In genomic region chr6:41727989-41728609, GRCm38 (mm10) we compare ENCODE assay signal across 13 mouse cellular contexts. TPM values are rescaled to one million over a fixed set of nuclear protein-coding genes. Genes with fewer than 3 reads are reported as not detected.
DNase-seq lines count a peak whose midpoint lies in the region; ATAC-seq and TF ChIP-seq lines count a peak whose summit lies in the region.
"Had no signal": no experiment of that assay in that cellular context is flagged by ENCODE, and none has a peak within 500 bp of the region (broad histone marks: within the 10 kb centered on the region; RNA-seq: fewer than 3 reads in every experiment).

No protein-coding gene starts in this region.

- 77% methylated on average over 1 of the region's 1 CpGs for WGBS in intestine, postnatal 0 days
- 84% methylated on average over 1 of the region's 1 CpGs for WGBS in intestine, embryonic 15.5 days
- 74% methylated on average over 1 of the region's 1 CpGs for WGBS in liver, embryonic 11.5 days
- 71% methylated on average over 1 of the region's 1 CpGs for WGBS in thymus, adult 2 months

- no peaks in the 10 kb centered on the region for H3K36me3 ChIP-seq in intestine, postnatal 0 days (ENCODE audit: control insufficient read depth, insufficient read depth)
- no peaks in the 10 kb centered on the region for H3K36me3 ChIP-seq in intestine, embryonic 15.5 days
- no peaks in the 10 kb centered on the region for H3K36me3 ChIP-seq in MEL (ENCODE audit: control insufficient read depth in 1 of 2, insufficient read depth in 2 of 2, low read length in 2 of 2)
- no peaks in the 10 kb centered on the region for H3K36me3 ChIP-seq in liver, embryonic 11.5 days (ENCODE audit: control insufficient read depth, insufficient read depth, low read length)
- no peaks in the 10 kb centered on the region for H3K36me3 ChIP-seq in thymus, adult 2 months (ENCODE audit: control insufficient read depth, insufficient read depth, low read length)
- H3K36me3 ChIP-seq: heart, embryonic 13.5 days; hindbrain, embryonic 15.5 days had no signal

- H3K4me2 ChIP-seq in intestine, postnatal 0 days (replicated peaks; ENCODE audit: low read depth), result no peak overlapping the region
- no peak overlapping the region for H3K4me2 ChIP-seq in intestine, embryonic 15.5 days (replicated peaks)
- H3K4me2 ChIP-seq in liver, embryonic 11.5 days, result no peak overlapping the region
- H3K4me2 ChIP-seq: heart, embryonic 13.5 days; hindbrain, embryonic 15.5 days had no signal

- DNase-seq in MEL (ENCODE audit: low read depth, low spot score), result peak; percentile 15
- no peak for DNase-seq in liver, embryonic 11.5 days (ENCODE audit: low spot score)
- DNase-seq in thymus, adult 2 months, result peak; percentile 43
- no peak for DNase-seq in kidney, adult 18-20 months
- no peak for DNase-seq in urinary bladder, postnatal 36 days (ENCODE audit: low spot score in 2 of 2)

- H3K79me2 ChIP-seq in MEL (ENCODE audit: control insufficient read depth, insufficient read depth, low read length, poor library complexity), result no peaks in the 10 kb centered on the region

- H3K4me3 ChIP-seq in intestine, postnatal 0 days (ENCODE audit: low read depth, low read length), result no peak overlapping the region
- H3K4me3 ChIP-seq in intestine, embryonic 15.5 days (replicated peaks), result no peak overlapping the region
- H3K4me3 ChIP-seq in MEL (ENCODE audit: control insufficient read depth in 1 of 2, insufficient read depth in 1 of 2, low read depth in 2 of 2, low read length in 2 of 2), result no peak overlapping the region
- H3K4me3 ChIP-seq in liver, embryonic 11.5 days (ENCODE audit: low read depth, low read length), result no peak overlapping the region
- no peak overlapping the region for H3K4me3 ChIP-seq in thymus, adult 2 months (ENCODE audit: control insufficient read depth, insufficient read depth, low read length)
- H3K4me3 ChIP-seq: heart, embryonic 13.5 days; hindbrain, embryonic 15.5 days had no signal

- H3K9me3 ChIP-seq in intestine, postnatal 0 days (ENCODE audit: control insufficient read depth), result no peaks in the 10 kb centered on the region
- H3K9me3 ChIP-seq in intestine, embryonic 15.5 days, result no peaks in the 10 kb centered on the region
- no peaks in the 10 kb centered on the region for H3K9me3 ChIP-seq in MEL (replicated peaks; ENCODE audit: insufficient read depth, low read length)
- H3K9me3 ChIP-seq in liver, embryonic 11.5 days (ENCODE audit: control insufficient read depth, low read length), result no peaks in the 10 kb centered on the region
- H3K9me3 ChIP-seq: heart, embryonic 13.5 days; hindbrain, embryonic 15.5 days had no signal

- no peaks in the 10 kb centered on the region for H3K4me1 ChIP-seq in intestine, postnatal 0 days (replicated peaks; ENCODE audit: control insufficient read depth, insufficient read depth, low read length)
- no peaks in the 10 kb centered on the region for H3K4me1 ChIP-seq in intestine, embryonic 15.5 days (replicated peaks)
- no peaks in the 10 kb centered on the region for H3K4me1 ChIP-seq in MEL (ENCODE audit: control insufficient read depth in 1 of 2, insufficient read depth in 2 of 2, low read length in 2 of 2)
- no peaks in the 10 kb centered on the region for H3K4me1 ChIP-seq in liver, embryonic 11.5 days (replicated peaks; ENCODE audit: control insufficient read depth, insufficient read depth, low read length)
- H3K4me1 ChIP-seq in thymus, adult 2 months (replicated peaks; ENCODE audit: control insufficient read depth, insufficient read depth, low read length), result no peaks in the 10 kb centered on the region
- H3K4me1 ChIP-seq: heart, embryonic 13.5 days; hindbrain, embryonic 15.5 days had no signal

- TF ChIP-seq EP300 in MEL (IDR thresholded peaks at IDR 0.05; ENCODE audit: low read depth in 1 of 2, low read length in 2 of 2), result no peak

- TF ChIP-seq POLR2A in MEL (IDR thresholded peaks at IDR 0.05; ENCODE audit: control insufficient read depth in 1 of 2, insufficient read depth in 1 of 2, low read depth in 1 of 2, low read length in 2 of 2, poor library complexity in 1 of 2), result no peak
- no peak for TF ChIP-seq POLR2A in thymus, adult 2 months (IDR thresholded peaks at IDR 0.05; ENCODE audit: control insufficient read depth, extremely low read depth, insufficient read depth, low read length, poor library complexity)

- TF ChIP-seq RAD21 in MEL (IDR thresholded peaks at IDR 0.05; ENCODE audit: low read depth, low read length), result peak; percentile 23

- no peak overlapping the region for H3K27ac ChIP-seq in intestine, postnatal 0 days (ENCODE audit: low read depth, low read length)
- no peak overlapping the region for H3K27ac ChIP-seq in intestine, embryonic 15.5 days
- no peak overlapping the region for H3K27ac ChIP-seq in MEL (ENCODE audit: control insufficient read depth, low read depth, low read length)
- no peak overlapping the region for H3K27ac ChIP-seq in liver, embryonic 11.5 days (ENCODE audit: low read depth, low read length)
- no peak overlapping the region for H3K27ac ChIP-seq in thymus, adult 2 months (ENCODE audit: control insufficient read depth, insufficient read depth, low read length)
- H3K27ac ChIP-seq: heart, embryonic 13.5 days; hindbrain, embryonic 15.5 days had no signal

- no peak overlapping the region for H3K9ac ChIP-seq in intestine, postnatal 0 days (ENCODE audit: low read depth, low read length)
- H3K9ac ChIP-seq in intestine, embryonic 15.5 days, result no peak overlapping the region
- no peak overlapping the region for H3K9ac ChIP-seq in MEL (ENCODE audit: control insufficient read depth, low read depth, low read length, poor library complexity, severe bottlenecking)
- no peak overlapping the region for H3K9ac ChIP-seq in liver, embryonic 11.5 days (ENCODE audit: low read depth, low read length)
- H3K9ac ChIP-seq: heart, embryonic 13.5 days; hindbrain, embryonic 15.5 days had no signal

- TF ChIP-seq CTCF in intestine, postnatal 0 days (IDR thresholded peaks at IDR 0.05; ENCODE audit: low read depth), result peak; percentile 47
- TF ChIP-seq CTCF in MEL (IDR thresholded peaks at IDR 0.05 in 2 of 3, conservative IDR thresholded peaks at IDR 0.05 in 1 of 3; ENCODE audit: control insufficient read depth in 1 of 3, insufficient read depth in 1 of 3, low read depth in 2 of 3, low read length in 3 of 3, poor library complexity in 1 of 3, severe bottlenecking in 1 of 3), result peak; percentile 4 to 35 (median 25); a peak in 4 of 6 replicates
- no peak for TF ChIP-seq CTCF in thymus, adult 2 months (IDR thresholded peaks at IDR 0.05; ENCODE audit: borderline replicate concordance, control insufficient read depth, extremely low read depth, insufficient read depth, low read length, poor library complexity)

- no peaks in the 10 kb centered on the region for H3K27me3 ChIP-seq in intestine, postnatal 0 days (replicated peaks; ENCODE audit: control insufficient read depth, insufficient read depth, low read length)
- H3K27me3 ChIP-seq in intestine, embryonic 15.5 days (replicated peaks), result no peaks in the 10 kb centered on the region
- no peaks in the 10 kb centered on the region; a peak in 1 of 4 replicates for H3K27me3 ChIP-seq in MEL (ENCODE audit: control insufficient read depth in 1 of 2, insufficient read depth in 2 of 2, low read length in 2 of 2)
- H3K27me3 ChIP-seq in liver, embryonic 11.5 days (replicated peaks; ENCODE audit: control insufficient read depth, insufficient read depth, low read length), result no peaks in the 10 kb centered on the region
- no peaks in the 10 kb centered on the region for H3K27me3 ChIP-seq in thymus, adult 2 months (ENCODE audit: control insufficient read depth, insufficient read depth, low read length)
- H3K27me3 ChIP-seq: heart, embryonic 13.5 days; hindbrain, embryonic 15.5 days had no signal

- ATAC-seq in intestine, postnatal 0 days, result no peak
- ATAC-seq in intestine, embryonic 15.5 days, result no peak
- ATAC-seq in liver, embryonic 11.5 days (replicated peaks; ENCODE audit: low FRiP score), result peak; percentile 74
- ATAC-seq in frontal cortex, adult (ENCODE audit: low TSS enrichment), result no peak

TF ChIP-seq in MEL, 35 proteins besides CTCF, POLR2A, EP300 and RAD21 (continues in another document):
- TF ChIP-seq SMC3 (IDR thresholded peaks at IDR 0.05; ENCODE audit: low read depth, low read length), result peak; percentile 50

RNA-seq across cellular contexts. Expression of gene Kel, which starts 24.0 kb away (rescaled TPM):
- polyA plus RNA-seq in intestine, postnatal 0 days (2015; fragmentation: Nextera tagmentation; extraction: Ambion mirVana), result 0.10 and 0.59 TPM in 2 replicates
- polyA plus RNA-seq in intestine, embryonic 15.5 days (2015; fragmentation: Nextera tagmentation; extraction: Ambion mirVana), result 3.2 and 5.2 TPM in 2 replicates
- total RNA-seq in MEL (2012; rRNA removed), result 21.5 and 31.0 TPM in 2 replicates
- 10 to 100 TPM in 1 of 2 experiments, not detected in 1; 79.6 TPM for polyA plus RNA-seq in MEL (2012; ENCODE audit: insufficient read depth in 1 of 2, insufficient read length in 2 of 2, low read depth in 1 of 2, low replicate concordance in 2 of 2, missing spikeins in 1 of 2)
- 150 and 153 TPM in 2 replicates for polyA plus RNA-seq in liver, embryonic 11.5 days (2014; fragmentation: Nextera tagmentation; extraction: Ambion mirVana)
- 0.52 and 1.00 TPM in 2 replicates for polyA plus RNA-seq in thymus, adult 2 months (2012; rRNA removed)
- total RNA-seq: left cerebral cortex, postnatal 25 days had no signal
- polyA plus RNA-seq: cortical plate, adult 2 months; large intestine, adult 2 months had no signal

RNA-seq across cellular contexts. Expression of gene Llcfc1, which starts 43.9 kb away (rescaled TPM):
- 3.5 and 5.4 TPM in 2 replicates for polyA plus RNA-seq in intestine, postnatal 0 days (2015; fragmentation: Nextera tagmentation; extraction: Ambion mirVana)
- polyA plus RNA-seq in intestine, embryonic 15.5 days (2015; fragmentation: Nextera tagmentation; extraction: Ambion mirVana), result 0.34 and 0.54 TPM in 2 replicates
- not detected in 2 replicates for total RNA-seq in MEL (2012; rRNA removed)
- polyA plus RNA-seq in MEL (2012; ENCODE audit: insufficient read depth in 1 of 2, insufficient read length in 2 of 2, low read depth in 1 of 2, low replicate concordance in 2 of 2, missing spikeins in 1 of 2), result not detected
- not detected in 2 replicates for polyA plus RNA-seq in liver, embryonic 11.5 days (2014; fragmentation: Nextera tagmentation; extraction: Ambion mirVana)
- not detected in 2 replicates for polyA plus RNA-seq in thymus, adult 2 months (2012; rRNA removed)
- total RNA-seq: left cerebral cortex, postnatal 25 days had no signal
- polyA plus RNA-seq: cortical plate, adult 2 months; heart, embryonic 13.5 days; hindbrain, embryonic 15.5 days; large intestine, adult 2 months had no signal

RNA-seq across cellular contexts. Expression of gene Olfr459, which starts 46.9 kb away (rescaled TPM):
- 0.03 and 0.05 TPM in 2 replicates for polyA plus RNA-seq in intestine, postnatal 0 days (2015; fragmentation: Nextera tagmentation; extraction: Ambion mirVana)
- polyA plus RNA-seq in intestine, embryonic 15.5 days (2015; fragmentation: Nextera tagmentation; extraction: Ambion mirVana), result not detected in 2 replicates
- total RNA-seq in MEL (2012; rRNA removed), result not detected in 2 replicates
- polyA plus RNA-seq in MEL (2012; ENCODE audit: insufficient read depth in 1 of 2, insufficient read length in 2 of 2, low read depth in 1 of 2, low replicate concordance in 2 of 2, missing spikeins in 1 of 2), result not detected
- not detected in 2 replicates for polyA plus RNA-seq in liver, embryonic 11.5 days (2014; fragmentation: Nextera tagmentation; extraction: Ambion mirVana)
- polyA plus RNA-seq in thymus, adult 2 months (2012; rRNA removed), result not detected in 2 replicates
- total RNA-seq: left cerebral cortex, postnatal 25 days had no signal
- polyA plus RNA-seq: cortical plate, adult 2 months; heart, embryonic 13.5 days; hindbrain, embryonic 15.5 days; large intestine, adult 2 months had no signal

RNA-seq across cellular contexts. Expression of gene Trpv5, which starts 47.5 kb away (rescaled TPM):
- polyA plus RNA-seq in intestine, postnatal 0 days (2015; fragmentation: Nextera tagmentation; extraction: Ambion mirVana), result 0.23 and 0.60 TPM in 2 replicates
- 0.14 and 0.16 TPM in 2 replicates for polyA plus RNA-seq in intestine, embryonic 15.5 days (2015; fragmentation: Nextera tagmentation; extraction: Ambion mirVana)
- 0.07 and 0.12 TPM in 2 replicates for total RNA-seq in MEL (2012; rRNA removed)
- under 1 TPM in 1 of 2 experiments, not detected in 1; 0.26 TPM for polyA plus RNA-seq in MEL (2012; ENCODE audit: insufficient read depth in 1 of 2, insufficient read length in 2 of 2, low read depth in 1 of 2, low replicate concordance in 2 of 2, missing spikeins in 1 of 2)
- polyA plus RNA-seq in liver, embryonic 11.5 days (2014; fragmentation: Nextera tagmentation; extraction: Ambion mirVana), result 0.07 TPM in 1 of 2 replicates, not detected in the other
- polyA plus RNA-seq in thymus, adult 2 months (2012; rRNA removed), result not detected in 2 replicates
- total RNA-seq: left cerebral cortex, postnatal 25 days had no signal
- polyA plus RNA-seq: cortical plate, adult 2 months; heart, embryonic 13.5 days; hindbrain, embryonic 15.5 days; large intestine, adult 2 months had no signal

Comparison
In these comparisons a context has a peak if more than half of its experiments do, and no peak if none do; other contexts are left out.
1. DNase-seq: peak in MEL (single experiment) and thymus, adult 2 months (single experiment); none in liver, embryonic 11.5 days (single experiment), kidney, adult 18-20 months (single experiment) and urinary bladder, postnatal 36 days (0 of 2).